Mouse (Mus musculus) CH12.LX (cell line): ENCODE data around the gene Fgfr2.

ENCODE experiments used
- CTCF ChIP-seq, 2 experiments: IDR thresholded peaks in 1 of 2; conservative IDR thresholded peaks in 1 of 2; 2 replicates each; pipeline ENCODE4 v1.5.1; 2011 to 2012; ENCODE audit warnings: low read depth in 2 of 2, low read length in 2 of 2, improper control_type of control experiment in 1 of 2, inconsistent platforms in 1 of 2, mild to moderate bottlenecking in 1 of 2, moderate library complexity in 1 of 2
- E2F4 ChIP-seq: IDR thresholded peaks from 2 replicates; pipeline ENCODE4 v1.6.1; 2011; ENCODE audit warnings: low read depth, low read length, improper control_type of control experiment; ENCODE audit not compliant: insufficient replicate concordance
- EP300 ChIP-seq: IDR thresholded peaks from 2 replicates; pipeline ENCODE4 v1.6.1; 2011; ENCODE audit warnings: low read length, improper control_type of control experiment
- ETS1 ChIP-seq: conservative IDR thresholded peaks from 2 replicates; pipeline ENCODE4 v1.6.1; 2012; ENCODE audit warnings: low read depth, mild to moderate bottlenecking, inconsistent platforms, low read length, improper control_type of control experiment, moderate library complexity
- POLR2A ChIP-seq: IDR thresholded peaks from 2 replicates; pipeline ENCODE4 v1.6.1; 2011; ENCODE audit warnings: low read depth, mild to moderate bottlenecking, improper control_type of control experiment, low read length
- POLR2AphosphoS2 ChIP-seq: IDR thresholded peaks from 2 replicates; pipeline ENCODE4 v1.6.1; 2011; ENCODE audit warnings: low read depth, low read length, improper control_type of control experiment
- SIN3A ChIP-seq: IDR thresholded peaks from 2 replicates; pipeline ENCODE4 v1.6.1; 2012; ENCODE audit warnings: low read length, improper control_type of control experiment, inconsistent platforms
- TBP ChIP-seq: conservative IDR thresholded peaks from 2 replicates; pipeline ENCODE4 v1.6.1; 2011; ENCODE audit warnings: low read depth, low read length, improper control_type of control experiment
- ZC3H11A ChIP-seq: IDR thresholded peaks from 2 replicates; pipeline ENCODE4 v1.6.1; 2012; ENCODE audit warnings: low read depth, mild to moderate bottlenecking, inconsistent platforms, low read length, improper control_type of control experiment

DNA sequence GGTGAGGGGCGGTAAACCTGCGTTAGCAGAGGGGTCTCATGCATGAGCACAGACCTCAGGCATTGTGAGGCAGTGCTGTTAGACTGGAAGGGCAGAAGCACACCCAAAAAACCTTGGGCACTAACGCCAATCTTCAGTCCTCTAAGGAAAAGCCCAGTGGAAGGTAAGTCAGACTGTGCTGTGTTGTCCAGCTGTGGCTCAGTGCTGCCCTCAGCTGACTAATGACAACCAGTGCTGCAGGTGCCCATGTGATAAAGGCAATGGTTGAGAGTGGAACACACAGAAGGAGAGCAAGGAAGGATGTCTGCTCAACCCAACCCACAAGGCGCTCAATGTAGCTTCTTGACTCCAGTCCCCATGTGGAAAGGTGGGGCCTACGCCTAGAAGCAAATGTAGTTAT lies 126.8 kb downstream of the Fgfr2 start:
- no peak for TF ChIP-seq EP300
- peak; percentile 21 to 76; a peak in 2 of 4 replicates for TF ChIP-seq CTCF (conservative IDR thresholded peaks at IDR 0.05 in 1 of 2, IDR thresholded peaks at IDR 0.05 in 1 of 2; ENCODE audit: low read depth in 2 of 2, low read length in 2 of 2)
- TF ChIP-seq ETS1: no peak
- TF ChIP-seq E2F4: no peak
- TF ChIP-seq POLR2A: no peak
- 0 out of 2 replicates have a peak, but pooled peaks have one; percentile 5 for TF ChIP-seq ZC3H11A
- TF ChIP-seq POLR2AphosphoS2: no peak
- no peak for TF ChIP-seq TBP
- TF ChIP-seq SIN3A: no peak
